8 mouse cellular contexts compared by ENCODE assay signal in the genomic region with DNA sequence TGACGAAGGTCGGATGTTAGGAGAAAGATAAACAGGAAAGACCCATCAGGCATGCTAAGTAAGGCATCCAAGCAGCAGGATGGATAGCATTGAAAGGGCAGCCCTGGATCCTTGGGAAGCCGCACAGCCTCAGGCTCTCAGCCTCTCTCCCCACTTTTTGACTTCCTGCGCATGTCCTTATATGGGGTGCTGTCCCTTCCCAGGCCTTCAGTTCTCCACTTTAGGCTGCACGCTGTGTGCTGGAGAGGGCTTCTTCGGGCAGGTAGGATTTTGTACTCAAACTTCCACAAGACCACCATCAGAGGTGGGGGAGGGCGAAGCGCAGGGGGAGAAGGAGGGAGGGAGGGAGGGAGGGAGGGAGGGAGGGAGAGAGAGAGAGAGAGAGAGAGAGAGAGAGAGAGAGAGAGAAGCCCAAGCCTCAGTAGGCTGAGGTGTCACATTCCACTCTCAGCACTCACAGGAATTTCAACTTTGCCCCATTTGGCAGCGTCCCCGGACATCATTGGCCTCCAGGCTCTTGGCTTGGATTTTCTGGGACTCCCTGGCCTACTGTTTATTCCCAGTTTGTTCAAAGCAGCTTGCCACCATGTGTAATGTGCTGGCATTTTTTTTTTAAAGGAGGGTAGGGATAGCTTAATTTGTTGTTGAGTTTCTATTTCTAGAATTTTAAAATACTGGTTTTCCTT. TPM values are rescaled to one million over a fixed set of nuclear protein-coding genes. Genes with fewer than 3 reads are reported as not detected.
DNase-seq lines count a peak whose midpoint lies in the region; ATAC-seq and TF ChIP-seq lines count a peak whose summit lies in the region.

No protein-coding gene starts in this region.

- 15% methylated on average over 8 of the region's 10 CpGs for WGBS in forebrain, embryonic 14.5 days
- 20% methylated on average over 10 of the region's 10 CpGs for WGBS in large intestine, adult 2 months
- 3% methylated on average over 8 of the region's 10 CpGs for WGBS in lung, embryonic 14.5 days

- H3K4me1 ChIP-seq in forebrain, embryonic 14.5 days (ENCODE audit: control insufficient read depth, insufficient read depth, low read length), result peaks cover 2% of the 10 kb centered on the region; the same call in 1 of the 2 replicates
- H3K4me1 ChIP-seq in lung, embryonic 14.5 days (ENCODE audit: insufficient read depth), result peaks cover 7% of the 10 kb centered on the region; the same call in 1 of the 2 replicates

- H3K9me3 ChIP-seq in forebrain, embryonic 14.5 days (replicated peaks; ENCODE audit: control insufficient read depth, low read length), result no peaks in the 10 kb centered on the region
- no peaks in the 10 kb centered on the region for H3K9me3 ChIP-seq in lung, embryonic 14.5 days (ENCODE audit: low read depth, low read length)

- H3K27me3 ChIP-seq in forebrain, embryonic 14.5 days (replicated peaks; ENCODE audit: control insufficient read depth, insufficient read depth, low read length), result no peaks in the 10 kb centered on the region
- H3K27me3 ChIP-seq in lung, embryonic 14.5 days (ENCODE audit: insufficient read depth, low read length), result no peaks in the 10 kb centered on the region

- TF ChIP-seq CTCF in lung, embryonic 14.5 days (IDR thresholded peaks at IDR 0.05; ENCODE audit: low read depth), result no peak

- intact Hi-C loops in heart, postnatal 25 days (cut with DNase I), result loop anchor here (10.0 kb wide), 1 partner anchor 578 kb away; no protein-coding TSS in a partner anchor

- no peaks in the 10 kb centered on the region for H3K36me3 ChIP-seq in forebrain, embryonic 14.5 days (ENCODE audit: control insufficient read depth, insufficient read depth, low read length)
- H3K36me3 ChIP-seq in lung, embryonic 14.5 days (ENCODE audit: insufficient read depth), result no peaks in the 10 kb centered on the region

- peak; percentile 52 for DNase-seq in layer of hippocampus, adult 11-12 months (ENCODE audit: low spot score)
- no peak for DNase-seq in layer of hippocampus, adult 9-10 months (ENCODE audit: low spot score)
- peak; percentile 83 for DNase-seq in forebrain, embryonic 14.5 days (ENCODE audit: low spot score)
- peak; percentile 77 for DNase-seq in heart, postnatal 25 days (ENCODE audit: low spot score)
- DNase-seq in large intestine, adult 2 months (ENCODE audit: low read depth, low spot score), result peak; percentile 82
- DNase-seq in lung, embryonic 14.5 days, result peak; percentile 98
- peak; percentile 76 for DNase-seq in retina, postnatal 1 day
- no peak for DNase-seq in thymus, postnatal 0 days (ENCODE audit: low spot score)

- H3K9ac ChIP-seq in forebrain, embryonic 14.5 days (ENCODE audit: low read length), result no peak overlapping the region
- no peak overlapping the region for H3K9ac ChIP-seq in lung, embryonic 14.5 days

- H3K4me2 ChIP-seq in forebrain, embryonic 14.5 days (ENCODE audit: low read length), result no peak overlapping the region
- peak overlapping the region; percentile 50 for H3K4me2 ChIP-seq in lung, embryonic 14.5 days

- ATAC-seq in forebrain, embryonic 14.5 days, result peak; percentile 27; the same call in 1 of the 2 replicates
- peak; percentile 82 for ATAC-seq in lung, embryonic 14.5 days (ENCODE audit: insufficient read depth)

- no peak overlapping the region for H3K27ac ChIP-seq in forebrain, embryonic 14.5 days (ENCODE audit: low read depth, low read length)
- H3K27ac ChIP-seq in lung, embryonic 14.5 days (ENCODE audit: low read depth), result peak overlapping the region; percentile 85

- no peak overlapping the region for H3K4me3 ChIP-seq in forebrain, embryonic 14.5 days (ENCODE audit: low read depth, low read length)
- H3K4me3 ChIP-seq in lung, embryonic 14.5 days (ENCODE audit: low read depth, low read length), result no peak overlapping the region

RNA-seq across cellular contexts. Expression of a gene that starts 1.5 kb away (rescaled TPM):
- polyA plus RNA-seq in forebrain, embryonic 14.5 days (2014; fragmentation: Nextera tagmentation; extraction: Ambion mirVana), result 0.34 and 0.42 TPM in 2 replicates
- under 1 TPM; 0.08 to 0.11 TPM for total RNA-seq in heart, postnatal 25 days (2021)
- 0.04 and 0.05 TPM in 2 replicates for polyA plus RNA-seq in large intestine, adult 2 months (2012; rRNA removed)
- 0.14 and 0.24 TPM in 2 replicates for polyA plus RNA-seq in lung, embryonic 14.5 days (2014; fragmentation: Nextera tagmentation; extraction: Ambion mirVana)
- 0.05 and 0.06 TPM in 2 replicates for polyA plus RNA-seq in thymus, postnatal 0 days (2015; fragmentation: Nextera tagmentation; extraction: Ambion mirVana)

RNA-seq across cellular contexts. Expression of a gene that starts 25.2 kb away (rescaled TPM):
- polyA plus RNA-seq in forebrain, embryonic 14.5 days (2014; fragmentation: Nextera tagmentation; extraction: Ambion mirVana), result 163 and 179 TPM in 2 replicates
- total RNA-seq in heart, postnatal 25 days (2021), result 100 to 1,000 TPM; 581 TPM
- 183 and 189 TPM in 2 replicates for polyA plus RNA-seq in large intestine, adult 2 months (2012; rRNA removed)
- 164 and 166 TPM in 2 replicates for polyA plus RNA-seq in lung, embryonic 14.5 days (2014; fragmentation: Nextera tagmentation; extraction: Ambion mirVana)
- 163 and 168 TPM in 2 replicates for polyA plus RNA-seq in thymus, postnatal 0 days (2015; fragmentation: Nextera tagmentation; extraction: Ambion mirVana)

Comparison
In these comparisons a context has a peak if more than half of its experiments do, and no peak if none do; other contexts are left out.
1. DNase-seq: peak in layer of hippocampus, adult 11-12 months (single experiment), forebrain, embryonic 14.5 days (single experiment), heart, postnatal 25 days (single experiment), large intestine, adult 2 months (single experiment), lung, embryonic 14.5 days (single experiment) and retina, postnatal 1 day (single experiment); none in layer of hippocampus, adult 9-10 months (single experiment) and thymus, postnatal 0 days (single experiment).